Comparison of ENCODE assay signal across 11 mouse cellular contexts in genomic region chr8:127698404-127698803, GRCm38 (mm10).
DNase-seq lines count a peak whose midpoint lies in the region.
"Had no signal": no experiment of that assay in that cellular context is flagged by ENCODE, and none has a peak within 500 bp of the region (broad histone marks: within the 10 kb centered on the region; RNA-seq: fewer than 3 reads in every experiment).

No protein-coding gene starts in this region.

- intact Hi-C loops in gastrocnemius, postnatal 14 days (cut with DNase I; ENCODE audit: low total_unique reads), result no loop called here

- peak; percentile 4 to 21 for DNase-seq in gastrocnemius, adult 8-10 months (ENCODE audit: low spot score in 2 of 2)
- DNase-seq in gastrocnemius, postnatal 10 days, result no peak
- DNase-seq in lung, postnatal 14 days, result peak; percentile 28
- DNase-seq in lung, postnatal 4 days, result no peak
- peak; percentile 14 for DNase-seq in gastrocnemius, postnatal 14 days
- DNase-seq in lung, postnatal 25 days (ENCODE audit: low spot score), result peak; percentile 24
- no peak for DNase-seq in spleen, postnatal 14 days (ENCODE audit: low spot score in 2 of 2)
- DNase-seq in cerebellum, adult 8-10 months, result no peak
- DNase-seq: kidney, postnatal 10 days; liver; thymus, postnatal 4 days had no signal

Comparison
In these comparisons a context has a peak if more than half of its experiments do, and no peak if none do; other contexts are left out.
1. DNase-seq: peak in gastrocnemius, adult 8-10 months (2 of 2), lung, postnatal 14 days (single experiment), gastrocnemius, postnatal 14 days (single experiment) and lung, postnatal 25 days (single experiment); none in gastrocnemius, postnatal 10 days (single experiment), lung, postnatal 4 days (0 of 2), spleen, postnatal 14 days (0 of 2) and cerebellum, adult 8-10 months (single experiment).